Mouse (Mus musculus) fibroblast of lung, adult 2 months (primary cell): Measurements from ENCODE around the gene Btg2.

Experiments used
- DNase-seq: peaks from one replicate; pipeline ENCODE4 v3.0.0-alpha.2; 2011; ENCODE audit warnings: low read depth

Gene Btg2

DNA sequence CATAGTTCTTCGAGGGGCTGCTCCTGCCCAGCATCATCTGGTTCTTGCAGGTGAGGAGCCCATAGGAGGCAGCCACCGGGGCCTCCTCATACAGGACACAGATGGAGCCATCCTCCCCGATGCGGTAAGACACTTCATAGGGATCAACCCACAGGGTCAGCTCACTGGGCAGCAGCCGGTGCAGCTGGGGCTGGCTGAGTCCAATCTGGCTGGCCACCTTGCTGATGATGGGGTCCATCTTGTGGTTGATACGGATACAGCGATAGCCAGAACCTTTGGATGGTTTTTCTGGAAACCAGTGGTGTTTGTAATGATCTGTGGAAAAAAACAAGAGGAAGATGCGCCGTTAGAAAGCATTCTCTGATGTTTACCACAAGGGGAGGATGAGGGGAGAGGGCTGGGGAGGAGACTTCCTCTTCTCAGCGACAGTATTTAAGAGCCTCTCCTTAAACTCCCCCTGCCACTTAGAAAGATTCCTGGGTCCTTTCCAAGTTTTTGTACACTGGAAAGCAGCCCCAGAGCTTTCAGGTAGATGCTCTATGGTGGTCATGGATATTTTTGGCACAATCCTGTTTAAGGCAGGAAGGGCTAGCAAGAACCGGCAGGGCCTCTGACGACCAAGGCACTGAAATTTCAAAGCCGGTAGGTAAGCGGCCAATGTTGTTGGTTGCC lies 1.4 kb downstream of the Btg2 start:
- no peak for DNase-seq

DNA sequence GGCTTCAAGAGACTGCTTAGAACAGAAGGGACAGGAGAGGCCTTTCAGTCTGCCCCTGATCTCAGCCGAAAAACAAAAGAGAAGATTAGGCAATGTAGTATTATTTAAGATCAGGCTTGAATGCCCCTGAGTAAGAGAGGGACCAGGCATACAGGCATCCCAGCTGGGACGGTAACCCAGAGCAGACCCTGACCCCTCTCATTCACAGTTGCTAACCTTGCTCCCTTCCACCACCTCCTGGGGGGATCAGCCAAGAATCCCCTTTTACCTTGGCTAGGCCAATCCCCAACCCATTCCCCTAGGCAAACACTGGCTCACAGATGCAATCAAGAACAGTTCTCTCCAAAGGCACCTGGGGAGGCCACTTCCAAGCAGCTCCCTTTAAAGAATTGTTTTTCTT lies 2.1 kb downstream of the Btg2 start:
- no peak for DNase-seq

GRCm38 (mm10) chr1:134075532-134075931 lies 3.4 kb downstream of the Btg2 start:
- no peak for DNase-seq

DNA sequence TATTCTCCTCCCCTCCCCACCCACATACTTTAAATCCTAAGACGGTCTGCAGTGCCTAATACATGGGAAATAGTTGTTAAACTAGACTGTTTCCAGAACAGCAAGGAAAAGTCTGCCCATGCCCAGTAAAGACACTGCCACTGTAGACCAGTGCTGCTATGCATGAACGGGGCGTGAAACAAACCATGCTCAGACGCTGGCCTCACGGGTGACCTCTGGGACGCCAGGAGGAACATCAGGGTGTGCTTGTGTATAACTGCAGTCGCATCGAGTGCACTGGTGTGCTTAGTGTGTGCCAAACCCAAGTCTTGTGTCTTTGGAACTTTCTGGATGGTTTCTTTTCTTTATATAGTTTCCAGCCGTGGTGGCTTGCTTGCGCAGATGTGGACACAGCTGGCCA lies 4.3 kb downstream of the Btg2 start:
- no peak for DNase-seq

DNA sequence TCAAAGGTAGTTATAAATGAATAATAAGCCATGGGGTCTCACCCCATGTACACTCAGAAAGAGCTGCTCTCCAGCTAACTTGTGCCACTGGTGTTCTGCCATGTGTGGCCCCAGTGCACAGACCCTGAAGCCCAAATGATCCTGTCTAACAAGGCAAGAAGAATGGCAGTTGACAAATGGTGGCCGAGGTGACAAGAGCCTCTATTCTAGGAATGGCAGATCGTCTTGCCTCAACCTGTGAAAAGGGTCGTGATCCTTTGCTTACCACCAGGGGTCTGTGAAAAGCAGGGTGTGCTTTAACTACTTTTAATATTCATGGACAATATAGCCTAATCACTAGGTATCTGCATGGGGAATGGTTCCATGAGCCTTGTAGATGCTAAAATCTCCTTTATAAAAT lies 4.7 kb downstream of the Btg2 start:
- DNase-seq = no peak

DNA sequence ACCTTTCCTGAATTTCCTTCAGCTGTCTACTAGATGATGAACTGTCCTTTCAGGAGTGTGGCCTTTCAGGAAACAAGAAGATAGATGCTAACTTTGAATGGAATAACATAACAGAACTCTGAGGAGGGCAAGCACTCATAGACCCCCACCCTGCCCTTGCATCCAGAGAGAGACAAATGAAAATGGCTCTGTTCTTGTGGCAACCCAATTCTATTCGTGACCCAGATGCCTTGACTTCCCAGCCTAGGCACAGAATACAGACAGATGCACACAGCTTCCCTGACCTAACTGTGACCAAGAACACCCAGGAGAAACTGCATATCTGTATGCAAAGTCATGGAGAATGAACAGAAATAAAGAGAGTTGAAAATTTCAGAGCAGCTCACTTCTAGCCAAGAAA lies 5.3 kb downstream of the Btg2 start:
- DNase-seq = no peak

DNA sequence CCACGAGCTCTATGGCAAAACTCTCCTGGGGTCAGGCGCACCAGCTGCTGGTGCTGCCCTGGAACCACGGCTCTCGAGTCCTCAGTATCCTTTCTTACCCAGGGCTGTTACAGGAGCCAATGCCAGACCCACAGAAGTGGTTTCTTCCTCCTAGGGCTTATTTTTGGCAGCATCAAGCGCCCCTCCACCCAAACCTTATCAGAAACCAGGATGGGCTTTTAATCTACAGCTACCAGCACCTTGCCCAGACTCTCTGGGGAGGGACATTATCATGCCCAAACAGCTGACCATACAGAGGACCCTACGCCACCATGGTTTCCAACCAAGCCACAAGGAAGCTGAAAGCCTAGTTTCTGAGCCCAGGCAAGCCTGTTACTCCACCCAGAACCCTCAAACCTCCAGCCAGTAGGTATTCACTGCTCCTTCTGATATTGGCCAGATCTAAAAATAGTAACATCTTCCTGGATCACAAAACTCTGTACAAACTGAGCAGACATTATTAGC lies 5.8 kb downstream of the Btg2 start:
- DNase-seq = no peak

DNA sequence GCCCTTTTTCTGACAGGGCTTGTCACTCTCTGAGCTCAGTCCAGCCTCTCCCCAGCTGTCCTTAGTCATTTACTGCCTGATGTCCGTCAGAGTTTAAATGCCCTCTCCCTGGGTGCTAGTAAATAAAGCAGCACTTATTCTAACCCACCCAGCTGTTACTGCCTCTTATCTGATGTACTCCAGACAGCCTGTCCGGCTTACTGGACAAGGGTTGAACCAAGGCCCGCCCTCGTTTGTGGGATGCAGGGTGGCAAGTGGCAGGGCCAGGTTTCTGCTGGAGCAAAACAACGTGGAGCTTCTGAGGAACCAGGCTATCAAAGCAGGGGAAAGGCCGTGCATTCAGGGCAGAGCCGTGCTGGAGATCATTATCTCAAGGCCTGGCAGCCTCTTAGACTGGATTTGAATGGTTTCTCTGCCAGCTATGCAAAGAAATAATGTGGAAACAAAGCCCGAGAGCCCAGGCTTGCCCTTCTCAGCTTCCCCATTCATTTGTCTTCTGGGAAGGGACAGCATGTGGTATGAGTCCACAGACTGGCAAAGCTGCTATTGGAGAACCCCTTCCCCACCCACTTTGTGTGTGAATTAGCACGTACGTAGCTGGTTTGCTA lies 7.4 kb downstream of the Btg2 start:
- no peak for DNase-seq

GRCm38 (mm10) chr1:134070099-134070669 lies 8.7 kb downstream of the Btg2 start:
- DNase-seq = no peak

GRCm38 (mm10) chr1:134067143-134067619 lies 11.7 kb downstream of the Btg2 start:
- DNase-seq = no peak

DNA sequence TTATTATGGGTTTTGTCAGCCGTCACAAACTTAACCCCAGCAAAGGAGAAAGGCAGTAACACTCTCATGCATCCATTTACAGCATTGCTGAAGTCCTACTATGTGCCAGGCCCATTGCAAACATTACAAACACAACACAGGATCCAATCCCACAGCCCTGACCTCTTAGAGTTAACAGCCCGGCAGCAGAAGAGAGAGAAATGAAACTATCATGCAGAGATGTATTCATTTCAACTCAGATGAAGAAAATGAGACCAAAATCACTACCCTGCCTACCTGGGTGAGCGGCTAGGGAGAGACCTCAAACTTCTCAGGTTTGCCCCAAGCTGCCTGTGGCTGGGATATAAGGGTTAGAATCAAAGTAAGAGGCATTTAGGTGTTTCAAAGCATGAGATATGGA lies 12.4 kb downstream of the Btg2 start:
- no peak for DNase-seq

GRCm38 (mm10) chr1:134065241-134065809 lies 13.6 kb downstream of the Btg2 start:
- DNase-seq = peak; percentile 74

- DNase-seq = no peak
Measured at GRCm38 (mm10) chr1:134064296-134064831, 14.6 kb downstream of the Btg2 start.

DNA sequence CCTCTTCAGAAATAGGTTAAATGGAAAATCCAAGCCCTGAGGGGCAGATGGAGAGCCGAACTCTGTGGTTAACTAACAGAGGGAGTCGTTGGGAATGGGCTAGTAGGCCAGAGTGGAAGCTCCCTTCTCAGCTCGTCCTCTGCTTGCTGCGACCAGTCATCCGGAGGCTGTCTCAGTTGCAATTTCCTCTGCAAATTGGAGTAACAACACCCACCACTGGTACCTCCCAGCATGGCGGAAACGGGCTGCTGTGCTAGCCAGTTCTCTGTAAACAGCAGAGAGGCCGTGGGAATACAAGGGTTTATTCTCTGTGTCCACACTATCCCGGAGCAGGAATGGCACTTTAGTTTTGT lies 15.2 kb downstream of the Btg2 start:
- DNase-seq = no peak

DNA sequence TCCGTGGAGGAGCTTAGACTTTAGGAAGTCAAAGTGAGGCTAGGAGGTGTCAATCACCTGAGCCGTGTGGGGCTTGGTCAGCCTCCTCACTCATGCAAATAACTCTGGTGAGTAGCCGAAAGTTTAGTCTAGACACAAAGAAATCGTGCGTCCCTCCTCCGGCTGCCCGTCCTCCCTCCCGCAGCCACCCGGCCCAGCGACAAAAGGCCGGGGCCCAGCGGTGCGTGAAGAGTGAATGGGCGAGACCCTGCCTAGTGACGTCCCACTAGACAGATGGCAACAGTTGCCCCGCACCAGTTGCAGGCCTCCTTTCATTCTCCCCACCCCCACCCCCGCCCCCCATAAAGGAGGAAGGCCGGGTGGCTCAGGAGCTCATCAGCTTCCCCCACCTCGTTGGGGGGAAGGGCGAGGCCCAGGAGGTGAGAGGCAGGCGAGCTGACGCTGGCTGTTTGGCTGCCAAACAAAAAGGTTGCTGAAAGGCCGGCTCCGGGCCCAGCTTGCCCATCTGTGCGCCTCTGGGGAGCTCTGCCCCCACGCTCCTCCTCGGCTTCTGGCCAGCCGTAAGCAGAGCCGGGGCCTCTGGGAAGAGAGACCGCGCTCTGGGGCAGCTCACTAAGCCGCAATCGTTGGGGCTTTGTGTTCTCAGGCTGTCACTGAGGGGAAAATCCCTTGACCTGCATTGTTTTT lies 15.7 kb downstream of the Btg2 start:
- peak; percentile 72 for DNase-seq

GRCm38 (mm10) chr1:134062411-134063085 lies 16.4 kb downstream of the Btg2 start:
- DNase-seq = no peak

GRCm38 (mm10) chr1:134061915-134062314 lies 17.0 kb downstream of the Btg2 start:
- DNase-seq = no peak

- DNase-seq = no peak
Measured at GRCm38 (mm10) chr1:134060849-134061569, 17.9 kb downstream of the Btg2 start.

DNA sequence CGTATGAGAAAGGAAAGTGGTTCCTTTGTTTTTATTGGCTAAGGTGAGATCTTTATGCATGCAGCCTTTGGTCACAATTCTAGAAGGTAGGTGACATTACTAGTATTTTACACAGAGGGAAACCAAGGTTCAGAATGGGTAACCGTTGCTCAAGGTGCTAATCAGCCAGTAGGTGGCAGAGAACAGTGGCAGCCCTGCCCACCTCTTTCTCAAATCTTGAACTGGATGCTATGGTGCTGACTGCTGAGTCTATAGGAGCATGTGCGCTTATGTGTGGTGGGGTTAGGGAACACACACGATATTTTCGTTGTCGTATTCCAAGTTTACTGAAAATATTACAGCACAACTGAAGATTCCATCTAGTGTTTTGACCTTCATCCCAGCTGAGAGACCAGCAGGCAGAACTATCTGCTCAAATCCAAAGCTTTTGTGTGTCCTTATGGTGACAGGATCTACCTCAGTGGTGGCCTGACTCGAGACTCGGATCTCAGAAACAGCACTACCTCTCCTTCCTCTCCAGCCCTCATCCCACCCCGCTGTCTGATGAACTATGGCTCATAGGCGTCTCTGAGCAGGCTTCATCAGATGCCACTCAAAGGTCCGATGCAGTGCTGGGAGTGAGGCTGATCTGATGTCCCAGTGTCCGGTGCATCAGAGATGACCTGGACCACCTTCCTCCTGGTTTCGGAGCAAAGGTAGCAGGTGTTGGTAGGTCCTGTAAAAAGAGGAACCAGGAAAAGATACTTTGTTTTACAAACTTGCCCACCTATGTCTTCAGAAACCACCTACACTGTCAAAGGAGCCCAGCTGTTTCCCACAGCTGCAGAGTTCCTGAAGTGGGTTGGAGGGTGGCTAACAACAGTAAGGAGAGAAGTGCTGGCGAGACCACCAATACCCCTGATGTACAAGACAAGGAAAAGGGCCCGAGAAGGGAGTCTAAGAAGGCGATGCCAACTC lies 18.9 kb downstream of the Btg2 start:
- no peak for DNase-seq

DNA sequence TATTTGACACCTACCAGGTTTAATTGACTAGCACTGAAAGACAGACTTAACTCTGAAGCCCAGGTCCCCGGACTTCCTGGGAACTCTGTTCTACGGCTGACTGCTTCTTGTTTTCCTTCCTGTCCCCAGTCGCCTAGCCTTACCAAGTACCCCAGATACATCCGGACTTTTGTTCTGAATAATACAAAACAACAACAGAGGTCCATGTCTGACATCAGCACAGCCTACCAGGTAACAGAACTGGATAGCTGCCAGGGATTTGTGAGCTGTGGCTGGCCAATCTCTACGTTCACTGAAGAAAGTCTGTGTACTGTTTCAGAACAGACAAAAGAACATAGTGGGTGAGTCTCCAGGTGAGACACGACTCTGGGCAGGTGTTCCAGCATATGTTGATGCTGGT lies 20.1 kb downstream of the Btg2 start:
- no peak for DNase-seq
